19 mouse cellular contexts compared by ENCODE assay signal in the genomic region with DNA sequence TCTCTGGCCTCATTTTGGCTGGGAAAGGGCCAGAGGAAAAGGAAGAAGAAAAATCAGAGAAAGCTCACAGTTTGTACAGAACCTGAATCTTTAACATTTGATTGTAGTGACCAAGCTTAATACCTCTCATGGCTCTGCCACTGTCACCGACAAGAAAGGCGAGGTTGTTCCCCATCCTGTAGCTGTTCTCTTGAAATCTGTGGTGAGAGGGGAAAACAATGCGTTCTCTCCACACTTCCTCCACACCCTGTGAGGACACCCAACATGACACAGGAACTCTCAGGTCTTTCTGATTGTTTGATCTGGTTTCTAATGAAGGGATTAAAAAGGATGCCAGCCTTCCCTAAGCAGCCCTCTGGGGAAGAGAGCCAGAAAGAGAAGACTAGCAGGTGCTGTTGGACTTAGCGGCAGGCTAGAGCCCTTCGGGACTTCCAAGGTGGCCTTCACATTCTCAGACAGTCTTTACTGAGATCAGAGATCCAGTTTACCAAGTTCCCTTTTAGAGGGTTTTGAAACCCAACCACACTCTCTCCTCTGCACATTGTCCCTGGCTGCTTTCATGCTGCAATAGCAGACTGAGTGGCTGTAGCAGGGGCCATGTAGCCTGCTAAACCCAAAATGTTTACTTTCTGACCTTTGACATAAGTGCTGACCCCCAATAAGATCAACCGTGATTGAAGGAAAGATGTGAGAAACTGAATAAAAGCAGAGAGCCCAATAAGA.
"Had no signal": no experiment of that assay in that cellular context is flagged by ENCODE, and none has a peak within 500 bp of the region (broad histone marks: within the 10 kb centered on the region; RNA-seq: fewer than 3 reads in every experiment).

No protein-coding gene starts in this region.

- ATAC-seq: intestine, postnatal 0 days had no signal

- H3K9ac ChIP-seq: kidney, embryonic 15.5 days; liver, embryonic 13.5 days; neural tube, embryonic 13.5 days had no signal

- H3K27ac ChIP-seq: kidney, embryonic 15.5 days; left cerebral cortex, adult 2 months; liver, embryonic 13.5 days; neural tube, embryonic 13.5 days had no signal

- H3K4me1 ChIP-seq: kidney, embryonic 15.5 days; liver, embryonic 13.5 days; megakaryocyte, embryonic 14.5 days had no signal

- DNase-seq: kidney, adult 2 months; kidney, postnatal 10 days; kidney, postnatal 36 days; layer of hippocampus, postnatal 36 days; liver, embryonic 13.5 days; lung, adult 2 months; lung, postnatal 14 days; lung, postnatal 4 days; midbrain, embryonic 14.5 days; retina, postnatal 1 day; right cerebral cortex, postnatal 25 days; thymus, adult 18-20 months; thymus, postnatal 36 days had no signal

- H3K9me3 ChIP-seq: kidney, embryonic 15.5 days; liver, embryonic 13.5 days; megakaryocyte, embryonic 14.5 days; neural tube, embryonic 13.5 days had no signal

- H3K4me3 ChIP-seq: kidney, embryonic 15.5 days; left cerebral cortex, adult 2 months; liver, embryonic 13.5 days; megakaryocyte, embryonic 14.5 days; neural tube, embryonic 13.5 days had no signal

- H3K4me2 ChIP-seq: kidney, embryonic 15.5 days; liver, embryonic 13.5 days; midbrain, embryonic 11.5 days; neural tube, embryonic 13.5 days had no signal

- H3K36me3 ChIP-seq: kidney, embryonic 15.5 days; liver, embryonic 13.5 days; neural tube, embryonic 13.5 days had no signal

- H3K27me3 ChIP-seq: kidney, embryonic 15.5 days; liver, embryonic 13.5 days; megakaryocyte, embryonic 14.5 days; neural tube, embryonic 13.5 days had no signal
